Mouse (Mus musculus): ENCODE results near the gene Uba1y.
"Not testable (repeated sequence)": the region's sequence is repeated elsewhere in the genome, so short reads cannot be mapped to it uniquely, and the experiment has no call there.

The Uba1y gene

GRCm38 (mm10) chrY:818396-818795 is at the start of gene Uba1y:
Gene Uba1y, plus strand, starts transcription at chrY:818649.
- no peak for DNase-seq (ENCODE audit: low spot score)

- DNase-seq (ENCODE audit: low spot score): not testable (repeated sequence)
These were observed 21.1 kb upstream of the Uba1y start, which contains the start of gene Zfy1 for GRCm38 (mm10) chrY:797309-797708. Gene Zfy1, minus strand, starts transcription at chrY:797409.

GRCm38 (mm10) chrY:808991-809661 is 9.3 kb upstream of the Uba1y start:
- DNase-seq (ENCODE audit: low spot score): no peak

GRCm38 (mm10) chrY:872404-872803 is 54.0 kb downstream of the Uba1y start:
- DNase-seq (ENCODE audit: low spot score): no peak

- no peak for DNase-seq (ENCODE audit: low spot score)
These were observed 54.6 kb downstream of the Uba1y start for GRCm38 (mm10) chrY:872855-873549.
